Mouse (Mus musculus) intestine, embryonic 14.5 days (tissue): ENCODE measurements at regions not wholly inside any gene's neighbourhood (a gene's known extent, or its start where the extent isn't known, plus 50 kb on each side); places are given as distances from the start of the nearest gene placed in this dataset.

ENCODE experiments used
- ATAC-seq: fragments of 200-750 bp; cut with Nextera tagmentation; replicated peaks from 2 replicates; pipeline ENCODE4 v1.8.0; 2017; ENCODE audit warnings: low read depth, moderate number of reproducible peaks, moderate TSS enrichment, moderate library complexity; ENCODE audit not compliant: low FRiP score, low TSS enrichment
- DNase-seq: peaks from one replicate; pipeline ENCODE4 v3.0.0-alpha.2; 2018; ENCODE audit warnings: low spot score
- H3K27ac ChIP-seq: fragments of 300-500 bp; sonication (generic); 2 replicates; pipeline ENCODE4 v1.5.1; 2014; ENCODE audit warnings: low read depth, mild to moderate bottlenecking, control low read depth
- H3K27me3 ChIP-seq: fragments of 300-500 bp; sonication (generic); replicated peaks from 2 replicates; pipeline ENCODE4 v1.6.1; 2014; ENCODE audit warnings: low read length, control low read depth; ENCODE audit not compliant: control insufficient read depth, insufficient read depth
- H3K36me3 ChIP-seq: fragments of 300-500 bp; sonication (generic); 2 replicates; pipeline ENCODE4 v1.6.1; 2014; ENCODE audit warnings: low read length, control low read depth; ENCODE audit not compliant: control insufficient read depth, insufficient read depth
- H3K4me1 ChIP-seq: fragments of 300-500 bp; sonication (generic); replicated peaks from 2 replicates; pipeline ENCODE4 v1.6.1; 2014; ENCODE audit warnings: low read length, control low read depth, mixed read lengths; ENCODE audit not compliant: control insufficient read depth, insufficient read depth
- H3K4me2 ChIP-seq: fragments of 300-500 bp; sonication (generic); 2 replicates; pipeline ENCODE4 v1.6.1; 2014; ENCODE audit warnings: low read length
- H3K4me3 ChIP-seq: fragments of 300-500 bp; sonication (generic); 2 replicates; pipeline ENCODE4 v1.5.1; 2014; ENCODE audit warnings: low read depth, low read length, control low read depth, mixed read lengths
- H3K9ac ChIP-seq: fragments of 300-500 bp; sonication (generic); 2 replicates; pipeline ENCODE4 v1.6.1; 2014; ENCODE audit warnings: mild to moderate bottlenecking, low read length
- H3K9me3 ChIP-seq: fragments of 300-500 bp; sonication (generic); 2 replicates; pipeline ENCODE4 v1.6.1; 2016; ENCODE audit warnings: low read length, control low read depth; ENCODE audit not compliant: control insufficient read depth
- WGBS: fragments of 180-500 bp; shearing (Covaris S2); extraction: QIAGEN DNeasy Blood & Tissue Kit; methylation state at CpG from one replicate; pipeline ENCODE4 v1.1.7; 2014; 5-methylcytosine and 5-hydroxymethylcytosine counted together

DNA sequence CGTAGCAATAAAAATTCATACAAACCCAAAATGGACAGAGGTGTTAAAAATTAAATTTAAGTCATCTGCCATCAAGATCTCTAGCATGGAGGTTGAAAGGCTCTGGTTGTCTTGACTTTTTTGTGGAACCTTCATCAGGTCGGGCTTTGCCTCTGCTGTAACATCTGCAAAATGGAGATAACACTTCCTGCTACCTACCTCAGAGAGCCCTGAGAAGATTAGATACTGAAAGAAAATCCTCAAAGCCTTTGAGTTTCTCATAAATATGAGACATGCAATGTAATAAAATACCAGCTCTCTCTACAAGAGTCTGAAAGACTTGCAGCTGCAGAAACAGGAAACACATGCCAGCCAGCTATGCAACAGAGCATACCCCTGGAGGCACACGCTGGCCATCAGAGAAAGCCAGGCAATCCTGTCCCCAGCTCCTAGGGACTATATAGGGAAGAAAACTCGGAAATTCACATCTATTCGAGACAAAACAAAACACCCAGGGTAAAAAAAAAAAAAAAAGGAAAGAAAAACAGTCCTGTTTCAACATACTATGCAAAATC lies 299.1 kb downstream of the Gm11361 start:
- H3K27ac ChIP-seq: no peak overlapping the region
- H3K36me3 ChIP-seq: no peaks in the 10 kb centered on the region
- ATAC-seq (no peak), DNase-seq (no peak)
- 57% methylated on average over 5 of the region's 5 CpGs for WGBS
- no peak overlapping the region for H3K4me2 ChIP-seq
- no peak overlapping the region for H3K4me3 ChIP-seq
- no peaks in the 10 kb centered on the region for H3K27me3 ChIP-seq
- H3K9me3 ChIP-seq: no peaks in the 10 kb centered on the region
- peaks cover 11% of the 10 kb centered on the region; the same call in 1 of the 2 replicates for H3K4me1 ChIP-seq
- H3K9ac ChIP-seq: no peak overlapping the region

GRCm38 (mm10) chr13:28554143-28554830 lies 297.0 kb downstream of the Gm11361 start:
- 67% methylated on average over 12 of the region's 12 CpGs for WGBS
- Histone ChIP-seq H3K27me3 (no peaks in the 10 kb centered on the region), H3K9me3 (no peaks in the 10 kb centered on the region), H3K27ac (no peak overlapping the region), H3K4me2 (no peak overlapping the region), H3K9ac (no peak overlapping the region), H3K36me3 (no peaks in the 10 kb centered on the region), H3K4me3 (no peak overlapping the region), H3K4me1 (peaks cover 11% of the 10 kb centered on the region; the same call in 1 of the 2 replicates)
- peak; percentile 52 for DNase-seq
- 0 out of 2 replicates have a peak, but pooled peaks have one; percentile 58 for ATAC-seq

DNA sequence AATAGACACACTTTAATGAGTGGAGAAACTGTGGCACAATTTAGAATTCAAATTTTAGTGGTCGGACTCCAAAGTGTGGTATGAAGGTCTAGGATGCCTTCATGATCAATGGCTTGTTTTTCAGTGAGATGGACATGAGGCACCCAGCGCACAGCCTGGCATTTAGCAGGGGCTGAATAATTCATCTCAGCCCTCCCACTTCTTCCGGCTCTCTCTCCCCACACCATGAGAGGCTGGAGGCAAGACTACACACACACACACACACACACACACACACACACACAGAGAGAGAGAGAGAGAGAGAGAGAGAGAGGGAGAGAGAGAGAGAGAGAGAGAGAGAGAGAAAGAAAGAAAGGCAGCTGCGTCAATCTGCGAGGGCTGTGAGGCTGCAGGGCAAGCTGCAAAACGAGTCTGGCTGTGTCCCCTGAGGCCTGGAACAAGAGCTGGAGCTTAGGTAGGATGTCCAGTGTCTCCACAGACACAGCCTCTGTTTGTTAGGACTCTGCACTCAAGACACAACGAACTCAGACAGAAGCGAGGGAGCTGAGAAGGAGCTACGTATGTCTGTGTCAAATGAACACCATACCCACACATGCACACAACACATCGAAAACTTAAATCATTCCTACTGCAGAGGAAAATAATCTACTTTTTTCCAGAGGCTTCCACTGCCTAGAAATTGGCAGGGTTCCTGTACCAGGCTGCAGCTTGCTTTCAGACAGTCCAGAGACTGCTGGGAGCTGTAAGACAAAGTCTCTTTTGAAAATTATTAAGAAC lies 295.8 kb downstream of the Gm11361 start:
- Histone ChIP-seq H3K9ac (no peak overlapping the region), H3K4me2 (no peak overlapping the region), H3K27ac (peak overlapping the region; percentile 54), H3K9me3 (no peaks in the 10 kb centered on the region), H3K27me3 (no peaks in the 10 kb centered on the region), H3K4me1 (peaks cover 11% of the 10 kb centered on the region; the same call in 1 of the 2 replicates), H3K36me3 (no peaks in the 10 kb centered on the region), H3K4me3 (no peak overlapping the region)
- 38% methylated on average over 10 of the region's 10 CpGs for WGBS
- DNase-seq: peak; percentile 54
- no peak for ATAC-seq

DNA sequence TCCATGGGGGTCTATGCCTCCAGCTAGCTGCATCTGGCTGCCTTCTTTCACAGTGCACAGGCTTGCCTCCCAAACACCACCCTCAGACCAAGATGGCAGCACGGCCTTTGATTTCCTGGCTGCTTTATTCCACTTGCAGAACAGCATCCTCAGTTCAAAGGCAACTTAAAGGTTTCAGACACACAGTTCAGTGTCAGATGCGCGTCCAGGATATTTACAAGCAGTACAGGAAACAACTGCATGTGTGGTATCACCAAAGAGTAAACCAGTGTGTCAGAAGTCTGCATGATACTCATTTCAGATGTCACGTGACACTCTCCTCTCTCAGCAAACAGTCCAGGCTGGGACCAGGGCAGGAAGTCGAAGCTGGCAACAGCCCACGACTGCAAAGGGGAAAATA lies 294.2 kb downstream of the Gm11361 start:
- WGBS: 74% methylated on average over 6 of the region's 6 CpGs
- no peak overlapping the region for H3K27ac ChIP-seq
- H3K4me1 ChIP-seq: peaks cover 10% of the 10 kb centered on the region; the same call in 1 of the 2 replicates
- H3K9me3 ChIP-seq: no peaks in the 10 kb centered on the region
- no peak overlapping the region for H3K4me3 ChIP-seq
- H3K27me3 ChIP-seq: no peaks in the 10 kb centered on the region
- H3K9ac ChIP-seq: no peak overlapping the region
- no peak overlapping the region for H3K4me2 ChIP-seq
- H3K36me3 ChIP-seq: no peaks in the 10 kb centered on the region
- DNase-seq (no peak), ATAC-seq (no peak)

DNA sequence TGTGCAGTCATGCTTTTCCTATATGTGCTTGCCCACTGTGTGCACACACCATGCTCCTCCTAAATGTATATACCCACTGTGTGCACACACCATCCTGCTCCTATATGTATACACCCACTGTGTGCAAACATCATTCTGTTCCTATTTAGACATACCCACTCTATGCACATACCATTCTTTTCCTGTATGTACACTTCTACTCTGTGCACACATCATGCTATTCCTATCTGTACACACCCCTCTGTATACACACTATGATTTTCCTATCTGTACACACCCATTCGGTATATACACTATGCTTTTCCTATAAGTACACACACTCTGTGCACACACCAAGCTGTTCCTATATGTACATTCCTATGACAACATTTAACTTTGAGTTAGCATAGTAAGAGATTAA lies 288.5 kb downstream of the Gm11361 start:
- ATAC-seq: 0 out of 2 replicates have a peak, but pooled peaks have one; percentile 50
- Histone ChIP-seq H3K27ac (no peak overlapping the region), H3K4me1 (peaks cover 10% of the 10 kb centered on the region), H3K9ac (no peak overlapping the region), H3K9me3 (no peaks in the 10 kb centered on the region), H3K27me3 (no peaks in the 10 kb centered on the region), H3K4me3 (no peak overlapping the region), H3K4me2 (no peak overlapping the region), H3K36me3 (no peaks in the 10 kb centered on the region)
- DNase-seq: no peak
- 78% methylated on average over 1 of the region's 1 CpGs for WGBS

DNA sequence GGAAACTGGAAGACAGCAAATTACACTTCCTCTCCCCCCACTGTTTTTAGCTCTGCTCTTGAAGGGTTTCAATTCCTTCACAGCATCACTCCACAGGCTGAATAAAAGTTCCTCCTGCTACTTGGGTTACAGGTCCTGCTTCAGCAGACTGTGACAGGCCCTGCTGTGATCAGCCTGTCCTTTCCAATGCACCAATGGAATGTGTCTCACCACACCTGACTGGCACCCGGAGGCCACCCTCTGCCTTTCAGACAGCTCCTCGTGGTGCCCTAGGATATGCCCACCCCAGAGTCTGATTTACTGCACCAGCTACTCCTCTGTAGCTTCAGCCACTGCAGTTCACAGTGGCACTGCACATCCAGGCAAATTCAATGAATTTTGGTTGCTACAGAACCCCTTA lies 288.0 kb downstream of the Gm11361 start:
- Histone ChIP-seq H3K9me3 (no peaks in the 10 kb centered on the region), H3K4me2 (no peak overlapping the region), H3K27ac (no peak overlapping the region), H3K36me3 (no peaks in the 10 kb centered on the region), H3K4me1 (peaks cover 10% of the 10 kb centered on the region), H3K9ac (no peak overlapping the region), H3K4me3 (no peak overlapping the region), H3K27me3 (no peaks in the 10 kb centered on the region)
- DNase-seq: peak; percentile 46
- WGBS: 25% methylated on average over 2 of the region's 2 CpGs
- ATAC-seq: 0 out of 2 replicates have a peak, but pooled peaks have one; percentile 15

DNA sequence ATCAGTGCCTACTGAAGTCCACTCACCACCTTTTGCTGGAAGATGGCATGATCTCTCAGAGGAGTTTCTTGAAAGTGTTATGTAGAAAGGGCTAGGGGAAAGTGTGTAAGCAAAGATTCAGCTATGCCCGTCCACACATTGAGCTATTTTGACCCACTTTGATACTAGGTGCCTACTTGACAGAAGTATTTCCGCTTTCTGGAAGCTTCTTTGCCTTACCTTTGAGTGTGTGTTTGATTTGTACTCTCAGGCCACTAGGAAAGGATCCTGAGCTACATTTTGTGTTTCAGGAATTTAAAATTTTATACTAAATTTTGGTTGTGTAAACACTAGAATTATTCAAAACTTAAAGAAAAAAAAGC lies 287.5 kb downstream of the Gm11361 start:
- H3K4me3 ChIP-seq: no peak overlapping the region
- no peaks in the 10 kb centered on the region for H3K36me3 ChIP-seq
- ATAC-seq (no peak), DNase-seq (no peak)
- 75% methylated on average over 2 of the region's 2 CpGs for WGBS
- no peak overlapping the region for H3K9ac ChIP-seq
- H3K27ac ChIP-seq: no peak overlapping the region
- no peaks in the 10 kb centered on the region for H3K9me3 ChIP-seq
- H3K4me2 ChIP-seq: no peak overlapping the region
- H3K4me1 ChIP-seq: peaks cover 10% of the 10 kb centered on the region
- no peaks in the 10 kb centered on the region for H3K27me3 ChIP-seq

GRCm38 (mm10) chr13:28544003-28544818 lies 286.9 kb downstream of the Gm11361 start:
- H3K4me3 ChIP-seq: no peak overlapping the region
- no peak; the same call in 1 of the 2 replicates for ATAC-seq
- no peaks in the 10 kb centered on the region for H3K36me3 ChIP-seq
- peak; percentile 68 for DNase-seq
- WGBS: 29% methylated on average over 16 of the region's 17 CpGs
- no peak overlapping the region for H3K27ac ChIP-seq
- H3K4me2 ChIP-seq: peak overlapping the region; percentile 6; the same call in 1 of the 2 replicates
- H3K9me3 ChIP-seq: no peaks in the 10 kb centered on the region
- no peak overlapping the region for H3K9ac ChIP-seq
- H3K4me1 ChIP-seq: peaks cover 10% of the 10 kb centered on the region
- H3K27me3 ChIP-seq: no peaks in the 10 kb centered on the region
